Comparison of ENCODE assay signal across 8 mouse cellular contexts in the genomic region with DNA sequence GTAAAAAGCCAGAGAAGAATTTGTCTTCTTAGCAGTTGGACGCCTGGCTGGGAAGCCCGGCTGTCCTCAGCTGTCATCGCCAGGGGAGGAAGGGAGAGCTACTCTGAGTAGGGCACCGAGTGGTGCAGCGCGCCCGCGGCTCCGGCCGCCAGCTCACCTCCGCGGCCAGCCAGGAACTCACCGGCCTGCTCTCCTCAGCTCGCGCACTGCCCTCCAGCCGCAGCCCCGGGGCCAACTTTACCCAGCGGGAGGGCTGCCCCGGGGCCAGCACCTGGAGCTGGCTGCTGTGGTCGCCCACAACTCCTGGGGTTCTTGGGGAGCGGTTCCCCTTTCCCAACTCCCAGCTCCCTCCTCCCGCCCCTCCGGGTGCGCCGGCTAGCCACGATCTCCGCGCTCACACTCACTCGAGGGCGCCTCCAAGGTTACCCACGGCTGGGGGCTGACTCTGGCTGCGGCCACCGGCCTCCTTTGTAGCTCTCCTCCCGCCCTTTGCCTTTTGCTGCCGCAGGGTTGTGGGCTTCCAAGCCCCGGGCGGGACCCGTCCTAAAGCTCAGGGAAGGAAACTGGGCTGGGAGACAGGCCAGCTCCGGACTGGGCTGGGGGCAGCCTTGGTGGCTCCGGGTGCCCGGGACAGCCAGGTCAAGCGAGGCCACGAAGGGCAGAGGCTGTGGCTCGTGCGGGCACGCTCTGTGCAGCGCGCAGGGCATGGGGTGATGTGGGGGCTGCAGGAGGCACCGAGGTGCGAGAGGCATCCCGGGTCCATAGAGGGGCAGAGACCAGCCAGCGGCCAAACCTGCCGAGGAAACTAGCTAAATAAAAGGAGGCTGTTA. TPM values are rescaled to one million over a fixed set of nuclear protein-coding genes. Genes with fewer than 3 reads are reported as not detected.
DNase-seq lines count a peak whose midpoint lies in the region; ATAC-seq and TF ChIP-seq lines count a peak whose summit lies in the region.

No protein-coding gene starts in this region.

- no peaks in the 10 kb centered on the region for H3K9me3 ChIP-seq in forebrain, embryonic 13.5 days (replicated peaks)
- no peaks in the 10 kb centered on the region for H3K9me3 ChIP-seq in hindbrain, embryonic 12.5 days (replicated peaks)
- H3K9me3 ChIP-seq in limb, embryonic 15.5 days = no peaks in the 10 kb centered on the region
- no peaks in the 10 kb centered on the region for H3K9me3 ChIP-seq in midbrain, postnatal 0 days (ENCODE audit: low read length)
- no peaks in the 10 kb centered on the region for H3K9me3 ChIP-seq in stomach, postnatal 0 days (ENCODE audit: control insufficient read depth, low read length)

- no peak overlapping the region for H3K27ac ChIP-seq in forebrain, embryonic 13.5 days
- no peak overlapping the region for H3K27ac ChIP-seq in hindbrain, embryonic 12.5 days
- no peak overlapping the region for H3K27ac ChIP-seq in limb, embryonic 15.5 days
- H3K27ac ChIP-seq in midbrain, postnatal 0 days (ENCODE audit: low read depth, low read length) = no peak overlapping the region
- no peak overlapping the region for H3K27ac ChIP-seq in stomach, postnatal 0 days (replicated peaks)

- H3K4me3 ChIP-seq in forebrain, embryonic 13.5 days = peak overlapping the region; percentile 37
- peak overlapping the region; percentile 19 for H3K4me3 ChIP-seq in hindbrain, embryonic 12.5 days
- H3K4me3 ChIP-seq in limb, embryonic 15.5 days = peak overlapping the region; percentile 43
- peak overlapping the region; percentile 33 for H3K4me3 ChIP-seq in midbrain, postnatal 0 days (ENCODE audit: low read depth, low read length)
- H3K4me3 ChIP-seq in stomach, postnatal 0 days (ENCODE audit: low read depth, low read length) = peak overlapping the region; percentile 48

- H3K4me2 ChIP-seq in forebrain, embryonic 13.5 days = peak overlapping the region; percentile 64
- peak overlapping the region; percentile 41 for H3K4me2 ChIP-seq in hindbrain, embryonic 12.5 days (replicated peaks)
- H3K4me2 ChIP-seq in limb, embryonic 15.5 days = peak overlapping the region; percentile 91
- peak overlapping the region; percentile 59 for H3K4me2 ChIP-seq in midbrain, postnatal 0 days (ENCODE audit: low read depth, low read length, poor library complexity, severe bottlenecking)
- peak overlapping the region; percentile 87 for H3K4me2 ChIP-seq in stomach, postnatal 0 days (replicated peaks; ENCODE audit: low read depth)

- no peak for TF ChIP-seq CTCF in midbrain, postnatal 0 days (IDR thresholded peaks at IDR 0.05)
- TF ChIP-seq CTCF in stomach, postnatal 0 days (IDR thresholded peaks at IDR 0.05; ENCODE audit: low read depth) = no peak

- ATAC-seq in cerebellum, adult (ENCODE audit: insufficient number of reproducible peaks, low FRiP score, low TSS enrichment) = peak; percentile 90
- ATAC-seq in forebrain, embryonic 13.5 days = peak; percentile 78
- peak; percentile 68 for ATAC-seq in hindbrain, embryonic 12.5 days (ENCODE audit: low FRiP score)
- no peak for ATAC-seq in limb, embryonic 15.5 days (ENCODE audit: insufficient number of reproducible peaks, low FRiP score, low TSS enrichment, low read depth)
- peak; percentile 27; the same call in 1 of the 2 replicates for ATAC-seq in midbrain, postnatal 0 days (ENCODE audit: low FRiP score)
- ATAC-seq in stomach, postnatal 0 days (ENCODE audit: low FRiP score, low TSS enrichment) = peak; percentile 54

- H3K36me3 ChIP-seq in forebrain, embryonic 13.5 days (ENCODE audit: poor library complexity, severe bottlenecking) = no peaks in the 10 kb centered on the region
- H3K36me3 ChIP-seq in hindbrain, embryonic 12.5 days = no peaks in the 10 kb centered on the region
- no peaks in the 10 kb centered on the region for H3K36me3 ChIP-seq in limb, embryonic 15.5 days
- no peaks in the 10 kb centered on the region for H3K36me3 ChIP-seq in midbrain, postnatal 0 days (ENCODE audit: insufficient read depth, low read length)
- no peaks in the 10 kb centered on the region for H3K36me3 ChIP-seq in stomach, postnatal 0 days (ENCODE audit: control insufficient read depth, insufficient read depth, low read length)

- DNase-seq in layer of hippocampus, postnatal 25 days (ENCODE audit: extremely low spot score in 1 of 2, low spot score in 1 of 2) = peak; percentile 12 to 19
- DNase-seq in layer of hippocampus, adult 11-12 months (ENCODE audit: low spot score) = no peak
- DNase-seq in midbrain, postnatal 0 days (ENCODE audit: low spot score) = no peak
- peak; percentile 46 for DNase-seq in stomach, postnatal 0 days (ENCODE audit: low spot score)

- WGBS in forebrain, embryonic 13.5 days = under 1% methylated on average over 52 of the region's 53 CpGs
- whole genome bisulfite sequencing in hindbrain, embryonic 12.5 days = under 1% methylated on average over 53 of the region's 53 CpGs
- under 1% methylated on average over 53 of the region's 53 CpGs for WGBS in limb, embryonic 15.5 days
- WGBS in midbrain, postnatal 0 days = 2% methylated on average over 47 of the region's 53 CpGs
- 8% methylated on average over 52 of the region's 53 CpGs for WGBS in stomach, postnatal 0 days

- H3K9ac ChIP-seq in forebrain, embryonic 13.5 days = peak overlapping the region; percentile 52
- H3K9ac ChIP-seq in hindbrain, embryonic 12.5 days = 0 out of 2 replicates have a peak overlapping the region, but pooled peaks have one; percentile 20
- H3K9ac ChIP-seq in limb, embryonic 15.5 days = peak overlapping the region; percentile 28; the same call in 1 of the 2 replicates
- H3K9ac ChIP-seq in midbrain, postnatal 0 days (replicated peaks; ENCODE audit: low read length, poor library complexity, severe bottlenecking) = no peak overlapping the region
- H3K9ac ChIP-seq in stomach, postnatal 0 days (ENCODE audit: low read length) = peak overlapping the region; percentile 18; the same call in 1 of the 2 replicates

- H3K27me3 ChIP-seq in forebrain, embryonic 13.5 days = peaks cover 80% of the 10 kb centered on the region
- peaks cover 71% of the 10 kb centered on the region for H3K27me3 ChIP-seq in hindbrain, embryonic 12.5 days
- H3K27me3 ChIP-seq in limb, embryonic 15.5 days = peaks cover 62% of the 10 kb centered on the region
- H3K27me3 ChIP-seq in midbrain, postnatal 0 days (ENCODE audit: insufficient read depth, low read length) = peaks cover 39% of the 10 kb centered on the region
- H3K27me3 ChIP-seq in stomach, postnatal 0 days (ENCODE audit: control insufficient read depth, insufficient read depth, low read length) = peaks cover 3% of the 10 kb centered on the region; the same call in 1 of the 2 replicates

- H3K4me1 ChIP-seq in forebrain, embryonic 13.5 days = peaks cover 13% of the 10 kb centered on the region
- peaks cover 7% of the 10 kb centered on the region for H3K4me1 ChIP-seq in hindbrain, embryonic 12.5 days
- H3K4me1 ChIP-seq in limb, embryonic 15.5 days = peaks cover 15% of the 10 kb centered on the region
- 0 out of 2 replicates have a peak, but pooled peaks cover 5% of the 10 kb centered on the region for H3K4me1 ChIP-seq in midbrain, postnatal 0 days (ENCODE audit: insufficient read depth, low read length)
- no peaks in the 10 kb centered on the region; the same call in 1 of the 2 replicates for H3K4me1 ChIP-seq in stomach, postnatal 0 days (replicated peaks; ENCODE audit: control insufficient read depth, insufficient read depth)

- no peak for TF ChIP-seq EP300 in stomach, postnatal 0 days (optimal IDR thresholded peaks at IDR 0.05)

RNA-seq across cellular contexts. Expression of a gene that starts 9.8 kb away (rescaled TPM):
- 1 to 10 TPM; 4.6 to 4.8 TPM for total RNA-seq in layer of hippocampus, postnatal 25 days (2021)
- polyA plus RNA-seq in forebrain, embryonic 13.5 days (2015; fragmentation: Nextera tagmentation; extraction: Ambion mirVana) = 9.9 and 13.5 TPM in 2 replicates
- 7.3 and 8.8 TPM in 2 replicates for polyA plus RNA-seq in hindbrain, embryonic 12.5 days (2016; fragmentation: Nextera tagmentation; extraction: Ambion mirVana)
- 13.6 and 14.8 TPM in 2 replicates for polyA plus RNA-seq in limb, embryonic 15.5 days (2015; fragmentation: Nextera tagmentation; extraction: Ambion mirVana)
- total RNA-seq in midbrain, postnatal 0 days (2014; rRNA removed) = 5.8 and 8.9 TPM in 2 replicates
- polyA plus RNA-seq in midbrain, postnatal 0 days (2015; fragmentation: Nextera tagmentation; extraction: Ambion mirVana) = 2.4 and 2.7 TPM in 2 replicates
- 9.1 and 9.5 TPM in 2 replicates for polyA plus RNA-seq in stomach, postnatal 0 days (2015; fragmentation: Nextera tagmentation; extraction: Ambion mirVana)

RNA-seq across cellular contexts. Expression of a gene that starts 19.2 kb away (rescaled TPM):
- 10 to 100 TPM; 24.0 to 26.8 TPM for total RNA-seq in layer of hippocampus, postnatal 25 days (2021)
- polyA plus RNA-seq in forebrain, embryonic 13.5 days (2015; fragmentation: Nextera tagmentation; extraction: Ambion mirVana) = 28.0 and 30.4 TPM in 2 replicates
- 45.5 and 47.0 TPM in 2 replicates for polyA plus RNA-seq in hindbrain, embryonic 12.5 days (2016; fragmentation: Nextera tagmentation; extraction: Ambion mirVana)
- 17.1 and 23.0 TPM in 2 replicates for polyA plus RNA-seq in limb, embryonic 15.5 days (2015; fragmentation: Nextera tagmentation; extraction: Ambion mirVana)
- 36.8 and 54.6 TPM in 2 replicates for total RNA-seq in midbrain, postnatal 0 days (2014; rRNA removed)
- polyA plus RNA-seq in midbrain, postnatal 0 days (2015; fragmentation: Nextera tagmentation; extraction: Ambion mirVana) = 32.1 and 33.7 TPM in 2 replicates
- polyA plus RNA-seq in stomach, postnatal 0 days (2015; fragmentation: Nextera tagmentation; extraction: Ambion mirVana) = 20.8 and 22.4 TPM in 2 replicates

Comparison
In these comparisons a context has a peak if more than half of its experiments do, and no peak if none do; other contexts are left out.
1. DNase-seq: peak in layer of hippocampus, postnatal 25 days (2 of 2) and stomach, postnatal 0 days (single experiment); none in layer of hippocampus, adult 11-12 months (single experiment) and midbrain, postnatal 0 days (single experiment).
2. H3K4me2 ChIP-seq: peak in every context shown above with its lines; median percentile 91 in limb, embryonic 15.5 days; 87 in stomach, postnatal 0 days; 64 in forebrain, embryonic 13.5 days; 59 in midbrain, postnatal 0 days; 41 in hindbrain, embryonic 12.5 days.
3. Peak in every context shown above with its lines, with median percentiles within 50 percentile points of each other: H3K4me3 ChIP-seq.